Mouse (Mus musculus) sigmoid colon, adult 10 weeks (tissue): ENCODE measurements around the gene Myd88. TPM values are rescaled to one million over a fixed set of nuclear protein-coding genes. Genes with fewer than 3 reads are reported as not detected.

Source experiments
- polyA plus RNA-seq: library from polyadenylated mRNA; stranded (reverse); fragments of 350-450 nt; fragmentation: Illumina TruSeq; extraction: RNeasy Lipid Tissue Mini Kit (QIAGEN cat#74804); gene quantifications from one replicate; pipeline ENCODE4 v1.2.3, GENCODE M21; 2014; ENCODE audit warnings: low read depth, low replicate concordance

Myd88 gene
- 8.8 TPM for polyA plus RNA-seq

DNA sequence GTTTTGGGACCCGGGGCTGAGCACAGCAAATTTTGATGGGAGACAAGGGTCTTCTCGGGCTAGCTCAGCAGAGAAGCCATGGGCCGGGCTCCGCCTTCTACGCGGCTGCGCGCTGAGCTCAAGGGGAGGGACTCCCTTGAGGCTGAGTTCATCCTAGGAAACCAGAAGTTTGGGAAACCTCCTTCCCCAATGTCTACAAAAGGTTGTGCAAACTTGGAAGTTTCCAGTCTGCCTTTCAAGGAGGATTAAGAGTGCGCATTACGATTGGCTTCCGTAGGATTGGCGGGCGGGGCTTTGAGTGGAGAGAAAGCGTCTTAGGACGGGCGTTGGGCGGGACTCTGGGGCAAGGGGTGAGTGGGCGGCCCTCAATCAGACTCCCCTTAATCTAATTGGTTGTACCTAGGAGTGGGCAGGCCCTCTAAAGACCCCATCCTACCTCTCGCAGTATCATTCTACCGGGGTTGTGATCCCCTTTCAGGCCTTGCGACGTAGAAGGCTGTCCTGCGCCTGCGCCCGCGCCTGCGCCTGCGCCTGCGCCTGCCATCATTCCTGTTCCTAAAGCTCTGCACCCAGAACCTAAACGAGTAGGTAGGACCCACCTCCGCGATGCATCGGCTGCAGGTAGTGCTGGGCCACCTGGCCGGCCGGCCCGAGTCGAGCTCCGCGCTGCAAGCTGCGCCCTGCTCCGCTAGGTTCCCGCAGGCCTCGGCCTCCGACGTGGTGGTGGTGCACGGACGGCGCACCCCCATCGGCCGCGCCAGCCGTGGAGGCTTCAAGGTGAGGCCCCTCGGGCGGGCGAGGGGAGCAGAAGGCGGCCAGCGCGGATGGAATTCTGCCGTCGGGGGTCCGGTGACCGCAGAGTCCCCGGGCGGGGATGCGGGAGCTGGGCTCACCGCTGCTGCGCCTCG, at the start of gene Myd88:
Gene Myd88, minus strand, starts transcription at position 503 of the 908 bp plus-strand sequence.

GRCm38 (mm10) chr9:119365284-119365683, 24.1 kb upstream of the Myd88 start, which contains the start of gene Slc22a14:
TSS of gene Slc22a14 (minus strand) at chr9:119365553.

DNA sequence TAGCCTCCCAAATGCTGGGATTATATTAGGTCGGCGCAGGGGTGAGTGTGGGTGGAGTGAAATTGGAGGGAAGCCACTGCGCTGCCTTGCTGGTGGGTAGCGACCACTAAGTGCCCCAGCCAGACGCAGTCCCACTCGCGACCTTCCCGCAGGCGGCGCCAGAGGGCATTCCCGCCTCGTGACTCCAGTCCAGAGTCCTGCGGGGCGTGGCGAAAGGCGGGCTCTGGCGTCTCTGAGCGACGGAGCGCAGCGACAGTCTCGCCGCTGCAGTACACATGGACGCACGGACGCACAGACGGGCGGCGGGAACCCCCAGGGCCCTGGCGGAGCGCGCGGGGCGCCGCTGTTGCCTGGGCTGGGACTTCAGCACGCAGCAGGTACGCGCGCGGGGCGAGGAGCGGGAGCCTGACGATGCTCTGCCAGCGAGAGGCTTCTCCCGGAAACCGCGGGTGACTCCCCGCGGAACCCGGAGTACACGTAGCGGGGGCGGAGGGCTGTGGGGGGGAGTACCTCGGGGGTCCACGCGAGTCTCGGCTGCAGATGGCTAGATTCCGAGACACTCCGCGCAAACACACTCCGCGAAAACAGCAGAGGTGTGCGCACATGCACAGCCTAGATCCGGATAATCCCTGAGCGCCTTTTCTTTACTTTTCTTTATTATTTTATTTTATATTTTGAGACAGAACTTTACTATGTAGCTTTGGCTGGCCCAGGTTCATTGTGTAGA, 16.3 kb upstream of the Myd88 start, which contains the start of gene Xylb:
Gene Xylb, plus strand, starts transcription at position 51 of the 727 bp plus-strand sequence.

GRCm38 (mm10) chr9:119339558-119340211, 1.5 kb downstream of the Myd88 start, which contains the start of gene Acaa1a:
TSS of gene Acaa1a (plus strand) at chr9:119339676.

GRCm38 (mm10) chr9:119322289-119323259, 18.6 kb downstream of the Myd88 start, which contains the start of gene Oxsr1:
TSS of gene Oxsr1 (minus strand) at chr9:119322427.

Other genes starting within 250 kb of the Myd88 start
- gene Plcd1, start 247.9 kb downstream of the Myd88 start, polyA plus RNA-seq, result 1.1 TPM
- 0.16 TPM for gene Dlec1, start 238.9 kb downstream of the Myd88 start, polyA plus RNA-seq
- gene Acaa1b, start 184.3 kb downstream of the Myd88 start, polyA plus RNA-seq, result not detected
- not detected for gene Gm47289, start 182.2 kb downstream of the Myd88 start, polyA plus RNA-seq
- not detected for gene Slc22a13, start 132.3 kb downstream of the Myd88 start, polyA plus RNA-seq
- gene Oxsr1, start 19.0 kb downstream of the Myd88 start, polyA plus RNA-seq, result 57.5 TPM
- gene Acaa1a, start 1.7 kb downstream of the Myd88 start, polyA plus RNA-seq, result 7.2 TPM
- gene Xylb, start 16.0 kb upstream of the Myd88 start, polyA plus RNA-seq, result 3.6 TPM
- gene Slc22a14, start 24.1 kb upstream of the Myd88 start, polyA plus RNA-seq, result not detected
- gene Acvr2b, start 60.7 kb upstream of the Myd88 start, polyA plus RNA-seq, result 1.1 TPM
- 2.1 TPM for gene Exog, start 103.5 kb upstream of the Myd88 start, polyA plus RNA-seq
- gene Scn5a, start 237.6 kb upstream of the Myd88 start, polyA plus RNA-seq, result 0.06 TPM